Mouse (Mus musculus): Measurements from ENCODE around the gene Igf2.

DNA sequence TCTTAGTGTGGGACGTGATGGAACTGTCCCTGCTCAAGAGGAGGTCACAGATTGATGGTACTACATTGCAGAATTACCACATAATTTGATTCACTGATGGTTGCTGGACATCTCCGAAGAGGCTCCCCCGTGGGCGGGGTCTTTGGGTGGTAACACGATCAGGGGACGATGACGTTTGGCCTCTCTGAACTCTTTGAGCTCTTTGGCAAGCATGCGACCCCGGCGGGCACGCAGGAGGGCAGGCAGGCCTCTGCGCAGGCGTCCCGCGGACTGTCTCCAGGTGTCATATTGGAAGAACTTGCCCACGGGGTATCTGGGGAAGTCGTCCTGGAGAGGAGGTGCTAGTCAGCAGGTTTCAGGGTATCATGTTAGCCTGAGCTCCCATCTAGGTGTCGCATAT lies 12.9 kb downstream of the Igf2 start:
- TF ChIP-seq CTCF (conservative IDR thresholded peaks at IDR 0.05; ENCODE audit: low read length) (no peak), NANOG (IDR thresholded peaks at IDR 0.05; ENCODE audit: borderline replicate concordance, low read length) (no peak), POU5F1 (IDR thresholded peaks at IDR 0.05; ENCODE audit: borderline replicate concordance, low read length) (no peak)

All from E14TG2a.4 (cell line).